Mouse (Mus musculus): ENCODE measurements around the gene Immp1l.

GRCm38 (mm10) chr2:105953862-105954261 lies 49.4 kb downstream of the Immp1l start:
- no peak for TF ChIP-seq HCFC1 (IDR thresholded peaks at IDR 0.05; ENCODE audit: borderline replicate concordance, insufficient read depth, low read length)
- no peak for TF ChIP-seq MAFK (IDR thresholded peaks at IDR 0.05; ENCODE audit: insufficient read depth, low read depth, low read length)
- TF ChIP-seq ZNF384 (IDR thresholded peaks at IDR 0.05; ENCODE audit: low read depth, low read length): no peak
- TF ChIP-seq CHD2 (IDR thresholded peaks at IDR 0.05; ENCODE audit: low read depth, low read length): no peak
- TF ChIP-seq ZC3H11A (IDR thresholded peaks at IDR 0.05; ENCODE audit: borderline replicate concordance, low read depth, low read length): no peak

Data from ES-E14 (cell line).